14 mouse cellular contexts compared by ENCODE assay signal in the genomic region with DNA sequence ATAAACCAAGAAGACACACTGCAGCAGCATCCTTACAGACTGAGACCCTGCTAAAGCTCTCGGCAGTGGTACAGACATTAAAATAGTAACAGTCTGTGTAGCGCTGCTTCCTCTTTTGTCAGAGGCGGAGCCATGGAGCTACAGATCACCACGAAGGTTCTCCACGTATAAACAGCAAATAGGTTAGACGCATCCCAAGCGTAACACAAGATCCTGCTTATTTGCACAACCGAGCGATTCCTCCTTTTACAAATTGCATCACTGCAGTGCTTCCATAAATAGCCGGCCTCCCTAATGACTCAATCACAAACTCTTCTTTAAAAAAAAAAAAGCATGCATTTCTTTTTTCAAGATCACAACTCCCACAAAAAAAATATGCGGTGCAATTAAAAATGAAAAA.
DNase-seq lines count a peak whose midpoint lies in the region; ATAC-seq and TF ChIP-seq lines count a peak whose summit lies in the region.
"Had no signal": no experiment of that assay in that cellular context is flagged by ENCODE, and none has a peak within 500 bp of the region (broad histone marks: within the 10 kb centered on the region; RNA-seq: fewer than 3 reads in every experiment).

No protein-coding gene starts in this region.

- TF ChIP-seq CTCF in forebrain, postnatal 0 days (IDR thresholded peaks at IDR 0.05; ENCODE audit: low read depth), result no peak

- peaks cover 9% of the 10 kb centered on the region; the same call in 1 of the 2 replicates for H3K4me1 ChIP-seq in forebrain, postnatal 0 days (ENCODE audit: insufficient read depth)
- no peaks in the 10 kb centered on the region for H3K4me1 ChIP-seq in forebrain, embryonic 11.5 days (replicated peaks; ENCODE audit: control insufficient read depth, insufficient read depth, low read length)
- peaks cover 11% of the 10 kb centered on the region; the same call in 1 of the 2 replicates for H3K4me1 ChIP-seq in embryonic facial prominence, embryonic 10.5 days

- no peak overlapping the region for H3K9ac ChIP-seq in forebrain, postnatal 0 days
- H3K9ac ChIP-seq in forebrain, embryonic 11.5 days (ENCODE audit: low read length), result no peak overlapping the region
- H3K9ac ChIP-seq: forebrain, embryonic 15.5 days; hindbrain, embryonic 13.5 days; limb, embryonic 12.5 days; neural tube, embryonic 12.5 days had no signal

- H3K27ac ChIP-seq in forebrain, postnatal 0 days (ENCODE audit: low read depth, low read length), result no peak overlapping the region; the same call in 1 of the 2 replicates
- H3K27ac ChIP-seq in forebrain, embryonic 11.5 days (ENCODE audit: low read depth, low read length), result no peak overlapping the region
- no peak overlapping the region for H3K27ac ChIP-seq in embryonic facial prominence, embryonic 10.5 days (replicated peaks)
- H3K27ac ChIP-seq: forebrain, embryonic 15.5 days; limb, embryonic 12.5 days; macrophage; neural tube, embryonic 12.5 days had no signal

- no peak overlapping the region for H3K4me3 ChIP-seq in forebrain, postnatal 0 days (ENCODE audit: low read depth, low read length)
- H3K4me3 ChIP-seq in forebrain, embryonic 11.5 days (ENCODE audit: low read depth, low read length), result no peak overlapping the region
- H3K4me3 ChIP-seq in embryonic facial prominence, embryonic 10.5 days, result no peak overlapping the region
- H3K4me3 ChIP-seq: forebrain, embryonic 15.5 days; hindbrain, embryonic 13.5 days; limb, embryonic 12.5 days; neural tube, embryonic 12.5 days had no signal

- peak; percentile 40 for DNase-seq in forebrain, postnatal 0 days
- DNase-seq in forebrain, embryonic 11.5 days (ENCODE audit: low spot score), result no peak
- peak; percentile 15 for DNase-seq in layer of hippocampus, adult 11-12 months (ENCODE audit: low spot score)
- no peak for DNase-seq in layer of hippocampus, postnatal 25 days (ENCODE audit: extremely low spot score in 1 of 2, low spot score in 1 of 2)
- DNase-seq in spleen, postnatal 36 days (ENCODE audit: low spot score in 2 of 2), result peak; percentile 45 to 62
- no peak for DNase-seq in spleen, postnatal 4 days (ENCODE audit: low spot score in 2 of 2)
- no peak for DNase-seq in urinary bladder, postnatal 14 days (ENCODE audit: low spot score)
- no peak for DNase-seq in embryonic facial prominence, embryonic 10.5 days (ENCODE audit: low spot score)

- no peaks in the 10 kb centered on the region for H3K9me3 ChIP-seq in forebrain, postnatal 0 days (ENCODE audit: low read length)
- no peaks in the 10 kb centered on the region for H3K9me3 ChIP-seq in forebrain, embryonic 11.5 days (ENCODE audit: control insufficient read depth, low read length)
- no peaks in the 10 kb centered on the region for H3K9me3 ChIP-seq in embryonic facial prominence, embryonic 10.5 days
- H3K9me3 ChIP-seq: forebrain, embryonic 15.5 days; hindbrain, embryonic 13.5 days; limb, embryonic 12.5 days; neural tube, embryonic 12.5 days had no signal

- H3K27me3 ChIP-seq in forebrain, postnatal 0 days (ENCODE audit: insufficient read depth, low read length), result no peaks in the 10 kb centered on the region
- no peaks in the 10 kb centered on the region for H3K27me3 ChIP-seq in forebrain, embryonic 11.5 days (ENCODE audit: control insufficient read depth, insufficient read depth, low read length)
- no peaks in the 10 kb centered on the region for H3K27me3 ChIP-seq in embryonic facial prominence, embryonic 10.5 days (replicated peaks; ENCODE audit: low read depth, poor library complexity, severe bottlenecking)
- H3K27me3 ChIP-seq: forebrain, embryonic 15.5 days; hindbrain, embryonic 13.5 days; limb, embryonic 12.5 days; neural tube, embryonic 12.5 days had no signal

- WGBS in forebrain, postnatal 0 days, result 70% methylated on average over 11 of the region's 11 CpGs
- WGBS in forebrain, embryonic 11.5 days, result 92% methylated on average over 11 of the region's 11 CpGs
- WGBS in embryonic facial prominence, embryonic 10.5 days, result 85% methylated on average over 11 of the region's 11 CpGs

- H3K4me2 ChIP-seq in forebrain, postnatal 0 days (ENCODE audit: low read depth), result no peak overlapping the region
- H3K4me2 ChIP-seq in forebrain, embryonic 11.5 days (ENCODE audit: low read depth, low read length, severe bottlenecking), result no peak overlapping the region
- H3K4me2 ChIP-seq: forebrain, embryonic 15.5 days; hindbrain, embryonic 13.5 days; limb, embryonic 12.5 days; neural tube, embryonic 12.5 days had no signal

- ATAC-seq in forebrain, postnatal 0 days, result peak; percentile 60
- no peak for ATAC-seq in forebrain, embryonic 11.5 days (replicated peaks; ENCODE audit: low FRiP score)
- ATAC-seq: forebrain, embryonic 15.5 days; Patski had no signal

- H3K36me3 ChIP-seq in forebrain, postnatal 0 days (ENCODE audit: insufficient read depth), result no peaks in the 10 kb centered on the region
- H3K36me3 ChIP-seq in forebrain, embryonic 11.5 days (ENCODE audit: control insufficient read depth, insufficient read depth, low read length), result no peaks in the 10 kb centered on the region
- H3K36me3 ChIP-seq in embryonic facial prominence, embryonic 10.5 days (replicated peaks), result no peaks in the 10 kb centered on the region
- H3K36me3 ChIP-seq: forebrain, embryonic 15.5 days; hindbrain, embryonic 13.5 days; limb, embryonic 12.5 days; neural tube, embryonic 12.5 days had no signal

Comparison
In these comparisons a context has a peak if more than half of its experiments do, and no peak if none do; other contexts are left out.
1. DNase-seq: peak in forebrain, postnatal 0 days (single experiment), layer of hippocampus, adult 11-12 months (single experiment) and spleen, postnatal 36 days (2 of 2); none in forebrain, embryonic 11.5 days (single experiment), layer of hippocampus, postnatal 25 days (0 of 2), spleen, postnatal 4 days (0 of 2), urinary bladder, postnatal 14 days (single experiment) and embryonic facial prominence, embryonic 10.5 days (single experiment).